Mouse (Mus musculus) ES-Bruce4 (cell line): ENCODE results near the gene Arhgap17.

Experiments used
- CTCF ChIP-seq: IDR thresholded peaks from one replicate; pipeline ENCODE4 v1.8.1; 2011; ENCODE audit warnings: low read depth, low read length
- POLR2A ChIP-seq: IDR thresholded peaks from one replicate; pipeline ENCODE4 v1.8.1; 2011; ENCODE audit warnings: low read length; ENCODE audit not compliant: insufficient read depth

DNA sequence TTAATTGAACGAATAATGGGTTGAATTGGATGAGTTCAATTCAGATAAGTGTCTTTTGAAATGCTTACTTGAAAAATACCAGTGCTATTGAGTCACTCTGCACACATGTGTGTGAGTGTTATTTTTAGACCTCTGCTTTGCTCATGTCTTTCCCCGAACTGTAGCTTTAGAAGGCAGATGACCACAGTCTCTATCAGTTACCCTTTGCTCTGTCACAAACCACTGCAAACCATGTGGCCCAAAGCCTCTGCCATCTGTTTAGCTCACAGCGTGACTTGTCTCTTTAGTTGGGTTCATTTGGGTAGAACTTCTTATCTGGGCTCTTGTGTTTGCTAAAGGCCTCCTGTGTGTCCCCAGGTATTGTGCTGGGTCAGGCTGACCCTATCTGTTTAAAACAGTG is 35.9 kb upstream of the Arhgap17 start:
- TF ChIP-seq CTCF (no peak), POLR2A (no peak)
